Mouse (Mus musculus) midbrain, embryonic 11.5 days (tissue): ENCODE results near the gene Rps8. TPM values are rescaled to one million over a fixed set of nuclear protein-coding genes. Genes with fewer than 3 reads are reported as not detected.
A peak's percentile ranks its signal among the peaks of the same experiment; 100 is the strongest.

Experiments
- ATAC-seq: fragments of 200-750 bp; cut with Nextera tagmentation; 2 replicates; pipeline ENCODE4 v1.8.0; 2017; ENCODE audit warnings: moderate TSS enrichment, moderate library complexity; ENCODE audit not compliant: low FRiP score
- DNase-seq: peaks from one replicate; pipeline ENCODE4 v3.0.0; 2015; ENCODE audit warnings: low spot score; ENCODE audit errors: missing footprints
- H3K27ac ChIP-seq: fragments of 300-500 bp; sonication (generic); 2 replicates; pipeline ENCODE4 v1.5.1; 2014; ENCODE audit warnings: low read depth, low read length
- H3K27me3 ChIP-seq: fragments of 300-500 bp; sonication (generic); 2 replicates; pipeline ENCODE4 v1.6.1; 2014; ENCODE audit warnings: mild to moderate bottlenecking, low read length, moderate library complexity, mixed read lengths; ENCODE audit not compliant: control insufficient read depth, insufficient read depth
- H3K36me3 ChIP-seq: fragments of 300-500 bp; sonication (generic); 2 replicates; pipeline ENCODE4 v1.6.1; 2014; ENCODE audit warnings: mild to moderate bottlenecking, low read length, moderate library complexity, mixed read lengths; ENCODE audit not compliant: control insufficient read depth, insufficient read depth
- H3K4me1 ChIP-seq: fragments of 300-500 bp; sonication (generic); 2 replicates; pipeline ENCODE4 v1.6.1; 2014; ENCODE audit warnings: low read length; ENCODE audit not compliant: control insufficient read depth, insufficient read depth
- H3K4me2 ChIP-seq: fragments of 300-500 bp; sonication (generic); 2 replicates; pipeline ENCODE4 v1.6.1; 2014; ENCODE audit warnings: mild to moderate bottlenecking, moderate library complexity
- H3K4me3 ChIP-seq: fragments of 300-500 bp; sonication (generic); 2 replicates; pipeline ENCODE4 v1.5.1; 2014; ENCODE audit warnings: low read depth, low read length
- H3K9ac ChIP-seq: fragments of 300-500 bp; sonication (generic); 2 replicates; pipeline ENCODE4 v1.6.1; 2014; ENCODE audit warnings: low read length
- H3K9me3 ChIP-seq: fragments of 300-500 bp; sonication (generic); 2 replicates; pipeline ENCODE4 v1.6.1; 2016; ENCODE audit warnings: low read length; ENCODE audit not compliant: control insufficient read depth
- WGBS: fragments of 180-500 bp; shearing (Covaris S2); extraction: QIAGEN DNeasy Blood & Tissue Kit; methylation state at CpG from one replicate; pipeline ENCODE4 v1.1.7; 2014; 5-methylcytosine and 5-hydroxymethylcytosine counted together
- polyA plus RNA-seq: library from polyadenylated mRNA; unstranded; fragments of >200 nt; fragmentation: Nextera tagmentation; extraction: Ambion mirVana; gene quantifications from 2 replicates; pipeline ENCODE4 v1.2.1, GENCODE M21; 2014

The Rps8 gene
- polyA plus RNA-seq, 1 experiment from 2014 or later = 794 TPM

DNA sequence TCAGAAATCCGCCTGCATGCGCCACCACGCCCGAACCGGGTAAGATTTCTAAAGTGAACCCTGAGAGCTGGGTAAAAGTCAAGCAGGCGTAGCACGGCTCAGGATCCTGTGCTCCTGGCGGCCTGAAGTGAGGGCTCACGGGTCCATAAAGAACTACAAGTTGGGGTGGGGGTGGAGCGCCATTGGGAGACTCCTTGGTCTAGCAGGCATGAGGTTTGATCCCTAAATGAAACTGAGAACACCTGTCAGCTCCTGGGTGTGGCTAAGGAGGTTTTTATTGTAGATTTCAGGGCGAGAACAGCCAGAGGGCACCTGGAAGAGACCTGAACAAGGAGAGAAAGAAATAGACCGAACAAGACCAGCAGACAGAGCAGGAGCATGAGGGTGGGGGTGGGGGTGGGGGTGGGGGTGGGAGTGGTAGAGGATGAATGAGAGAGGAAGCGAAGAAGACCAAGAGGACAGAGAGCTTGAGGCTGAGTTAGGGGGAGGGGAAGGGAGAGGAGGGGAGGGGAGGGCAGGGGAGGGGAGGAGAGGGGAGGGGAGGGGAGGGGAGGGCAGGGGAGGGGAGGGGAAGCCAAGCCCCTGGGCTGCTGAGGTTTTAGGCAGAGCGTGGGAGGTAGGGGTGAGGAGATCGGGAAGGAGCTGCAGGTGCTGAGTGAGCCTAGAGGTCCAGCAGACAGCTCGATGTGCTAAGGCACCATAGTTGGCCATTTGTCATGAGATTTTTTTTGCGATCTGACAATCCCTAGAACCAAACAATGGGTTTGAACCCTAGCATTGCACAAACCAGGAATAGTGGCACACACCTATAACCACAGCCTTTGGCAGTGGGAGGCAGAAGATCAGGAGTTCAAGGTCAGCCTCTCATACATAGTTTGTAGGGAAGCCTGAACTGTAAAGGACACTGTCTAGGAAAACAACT lies 17.5 kb downstream of the Rps8 start:
- ATAC-seq (no peak), DNase-seq (peak; percentile 21)
- Histone ChIP-seq H3K9me3 (no peaks in the 10 kb centered on the region), H3K4me1 (peaks cover 8% of the 10 kb centered on the region), H3K4me3 (no peak overlapping the region), H3K9ac (no peak overlapping the region), H3K4me2 (no peak overlapping the region), H3K27ac (no peak overlapping the region), H3K36me3 (no peaks in the 10 kb centered on the region), H3K27me3 (no peaks in the 10 kb centered on the region; the same call in 1 of the 2 replicates)
- 68% methylated on average over 16 of the region's 17 CpGs for WGBS

DNA sequence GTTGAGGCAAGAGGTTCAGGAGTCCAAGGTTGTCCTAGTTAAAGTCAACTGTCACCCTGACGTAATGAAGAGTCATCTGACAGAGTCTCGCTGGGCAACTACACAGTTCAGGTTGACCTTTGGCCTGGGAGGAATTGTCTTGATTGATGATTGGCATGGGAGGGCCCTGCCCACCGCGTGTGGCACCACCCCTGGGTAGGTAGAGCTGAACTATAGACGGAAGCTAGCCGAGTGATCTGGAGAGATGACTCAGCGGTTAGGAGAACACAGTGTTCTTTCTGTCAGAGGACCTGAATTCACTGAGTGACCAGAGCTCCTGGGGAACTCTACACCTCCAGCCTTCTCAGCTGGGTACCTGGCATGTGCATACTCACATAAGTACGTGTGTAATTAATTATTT lies 20.0 kb downstream of the Rps8 start:
- H3K4me3 ChIP-seq = no peak overlapping the region
- WGBS = 22% methylated on average over 8 of the region's 8 CpGs
- DNase-seq = peak; percentile 79
- no peak overlapping the region for H3K4me2 ChIP-seq
- no peak overlapping the region for H3K9ac ChIP-seq
- H3K36me3 ChIP-seq = no peaks in the 10 kb centered on the region
- peaks cover 27% of the 10 kb centered on the region for H3K4me1 ChIP-seq
- H3K9me3 ChIP-seq = no peaks in the 10 kb centered on the region
- H3K27ac ChIP-seq = no peak overlapping the region
- no peak for ATAC-seq
- H3K27me3 ChIP-seq = no peaks in the 10 kb centered on the region; the same call in 1 of the 2 replicates

- H3K9ac ChIP-seq = peak overlapping the region; percentile 47; the same call in 1 of the 2 replicates
Measured at GRCm38 (mm10) chr4:117134601-117134995, 21.4 kb downstream of the Rps8 start.

DNA sequence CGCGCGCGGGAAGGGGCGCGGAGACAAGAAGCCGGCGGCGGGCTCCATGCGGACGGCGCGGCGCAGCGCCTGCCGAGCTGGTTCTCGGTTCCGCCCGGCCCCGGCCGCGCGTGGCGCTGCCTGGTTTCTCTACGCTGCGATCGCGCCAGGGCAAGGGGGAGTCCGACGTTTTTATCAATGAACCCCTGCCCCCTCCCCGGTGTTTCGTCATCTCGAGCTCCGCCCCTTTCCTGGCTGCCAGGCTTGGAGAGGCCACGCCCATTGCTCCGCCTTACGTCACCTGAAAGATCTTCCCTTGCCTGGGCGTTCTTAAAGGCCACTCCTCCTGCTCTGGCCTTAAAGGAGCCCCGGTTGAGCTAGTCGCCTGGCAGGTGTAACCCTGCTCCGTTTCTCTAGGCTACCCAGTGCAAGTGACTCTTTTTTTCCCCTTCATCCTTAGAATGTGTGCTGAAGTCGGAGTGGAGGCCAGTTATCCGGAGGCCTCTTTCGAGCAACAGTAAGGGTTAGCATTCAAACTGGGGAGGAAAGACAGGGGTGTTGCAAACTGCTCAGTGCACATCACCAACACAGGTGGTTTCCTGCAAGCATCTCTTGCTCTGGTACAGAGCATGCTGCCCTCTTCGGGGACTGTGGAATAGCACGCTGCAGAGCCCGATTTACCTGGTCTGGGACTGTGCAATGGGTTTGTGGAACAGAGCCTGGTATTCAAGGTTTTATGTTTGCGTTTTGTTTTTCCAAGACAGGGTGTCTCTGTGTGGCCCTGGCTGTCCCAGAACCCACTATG lies 22.0 kb downstream of the Rps8 start, which contains the start of gene Plk3:
Gene Plk3, minus strand, starts transcription at position 147 of the 784 bp plus-strand sequence.
- peak within 1 kb of the TSS; percentile 90 for H3K4me3 ChIP-seq
- peaks cover 34% of the 10 kb centered on the region for H3K4me1 ChIP-seq
- peaks cover 3% of the 10 kb centered on the region; the same call in 1 of the 2 replicates for H3K27me3 ChIP-seq
- DNase-seq (peak; percentile 99), ATAC-seq (peak; percentile 80)
- H3K4me2 ChIP-seq = peak within 1 kb of the TSS; percentile 72
- H3K9me3 ChIP-seq = no peaks in the 10 kb centered on the region
- H3K9ac ChIP-seq = peak within 1 kb of the TSS; percentile 80
- H3K27ac ChIP-seq = peak within 1 kb of the TSS; percentile 57
- 2% methylated on average over 39 of the region's 48 CpGs for WGBS
- no peaks in the 10 kb centered on the region for H3K36me3 ChIP-seq

More at GRCm38 (mm10) chr4:117134601-117134995, 21.4 kb downstream of the Rps8 start:
- no peak overlapping the region for H3K4me3 ChIP-seq
- DNase-seq = peak; percentile 77
- H3K36me3 ChIP-seq = no peaks in the 10 kb centered on the region
- no peak for ATAC-seq
- H3K27ac ChIP-seq = no peak overlapping the region
- H3K27me3 ChIP-seq = peaks cover 3% of the 10 kb centered on the region; the same call in 1 of the 2 replicates
- WGBS = 30% methylated on average over 2 of the region's 2 CpGs
- no peaks in the 10 kb centered on the region for H3K9me3 ChIP-seq
- no peak overlapping the region for H3K4me2 ChIP-seq
- H3K4me1 ChIP-seq = peaks cover 34% of the 10 kb centered on the region

DNA sequence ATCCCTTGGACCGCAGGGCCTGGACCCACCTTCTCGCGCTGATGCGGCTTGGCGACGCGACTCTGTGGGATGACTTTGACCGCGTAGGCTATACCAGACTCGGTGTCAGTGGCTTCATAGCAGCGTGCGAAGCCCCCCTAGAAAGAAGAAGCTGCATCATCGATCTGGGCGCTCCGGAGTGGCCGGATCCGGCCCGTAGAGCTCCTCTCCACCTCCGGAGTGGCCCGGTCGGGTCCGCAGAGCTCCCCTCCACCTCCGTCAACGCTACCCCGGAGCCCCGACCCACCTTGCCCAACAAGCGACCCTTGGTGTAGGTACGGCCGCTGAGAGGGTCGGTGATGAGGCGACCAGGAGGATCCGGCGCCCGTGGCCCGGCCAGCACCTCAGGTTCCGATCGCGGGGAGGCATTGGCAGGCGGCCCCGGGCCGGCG lies 22.7 kb downstream of the Rps8 start:
- Histone ChIP-seq H3K9ac (peak overlapping the region; percentile 80), H3K27me3 (peaks cover 3% of the 10 kb centered on the region; the same call in 1 of the 2 replicates), H3K36me3 (no peaks in the 10 kb centered on the region; the same call in 1 of the 2 replicates), H3K4me1 (peaks cover 34% of the 10 kb centered on the region), H3K4me2 (peak overlapping the region; percentile 72), H3K27ac (peak overlapping the region; percentile 57; the same call in 1 of the 2 replicates), H3K4me3 (peak overlapping the region; percentile 90), H3K9me3 (no peaks in the 10 kb centered on the region)
- ATAC-seq (peak; percentile 47), DNase-seq (peak; percentile 93)
- under 1% methylated on average over 39 of the region's 42 CpGs for WGBS

DNA sequence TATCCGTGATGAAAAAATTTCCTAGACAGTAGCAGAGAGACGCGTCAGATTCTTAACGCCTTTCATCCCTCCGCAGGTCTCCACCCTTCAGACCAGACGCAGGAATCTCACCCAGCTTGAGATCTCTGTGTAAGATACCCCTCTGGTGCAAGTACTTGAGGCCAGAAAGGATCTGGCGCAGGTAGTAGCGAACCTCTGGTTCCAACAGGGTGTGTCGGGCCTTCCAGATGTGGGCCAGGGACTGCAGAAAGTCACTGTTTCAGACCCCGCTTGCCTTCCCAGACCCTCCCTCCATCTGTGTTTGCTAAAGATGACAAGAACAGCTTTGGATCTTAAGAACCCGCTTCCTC lies 23.3 kb downstream of the Rps8 start:
- DNase-seq = peak; percentile 94
- peaks cover 3% of the 10 kb centered on the region; the same call in 1 of the 2 replicates for H3K27me3 ChIP-seq
- H3K9ac ChIP-seq = peak overlapping the region; percentile 80
- no peaks in the 10 kb centered on the region for H3K9me3 ChIP-seq
- H3K4me1 ChIP-seq = peaks cover 34% of the 10 kb centered on the region
- H3K27ac ChIP-seq = peak overlapping the region; percentile 57
- peak overlapping the region; percentile 90 for H3K4me3 ChIP-seq
- ATAC-seq = no peak
- H3K4me2 ChIP-seq = peak overlapping the region; percentile 72
- H3K36me3 ChIP-seq = no peaks in the 10 kb centered on the region; the same call in 1 of the 2 replicates
- 2% methylated on average over 11 of the region's 11 CpGs for WGBS

- peak overlapping the region; percentile 72 for H3K4me2 ChIP-seq
- peak overlapping the region; percentile 90 for H3K4me3 ChIP-seq
- WGBS = 5% methylated on average over 7 of the region's 7 CpGs
- H3K27ac ChIP-seq = peak overlapping the region; percentile 57
- H3K27me3 ChIP-seq = peaks cover 3% of the 10 kb centered on the region; the same call in 1 of the 2 replicates
- peaks cover 34% of the 10 kb centered on the region for H3K4me1 ChIP-seq
- ATAC-seq (peak; percentile 79), DNase-seq (peak; percentile 95)
- no peaks in the 10 kb centered on the region for H3K9me3 ChIP-seq
- no peaks in the 10 kb centered on the region; the same call in 1 of the 2 replicates for H3K36me3 ChIP-seq
- peak overlapping the region; percentile 80 for H3K9ac ChIP-seq
Measured at GRCm38 (mm10) chr4:117131890-117132793, 23.9 kb downstream of the Rps8 start.

- WGBS = 59% methylated on average over 6 of the region's 6 CpGs
- Histone ChIP-seq H3K36me3 (no peaks in the 10 kb centered on the region; the same call in 1 of the 2 replicates), H3K4me3 (peak overlapping the region; percentile 11; the same call in 1 of the 2 replicates), H3K27me3 (peaks cover 3% of the 10 kb centered on the region; the same call in 1 of the 2 replicates), H3K27ac (peak overlapping the region; percentile 52), H3K4me2 (peak overlapping the region; percentile 72), H3K9ac (0 out of 2 replicates have a peak overlapping the region, but pooled peaks have one; percentile 0), H3K9me3 (no peaks in the 10 kb centered on the region), H3K4me1 (peaks cover 34% of the 10 kb centered on the region)
- DNase-seq (peak; percentile 88), ATAC-seq (no peak)
Measured at GRCm38 (mm10) chr4:117131198-117131597, 24.8 kb downstream of the Rps8 start.
